Mouse (Mus musculus) gastrocnemius, adult 2 months (tissue): ENCODE measurements around the gene Nrxn1. TPM values are rescaled to one million over a fixed set of nuclear protein-coding genes. Genes with fewer than 3 reads are reported as not detected.

ENCODE experiments used
- DNase-seq: peaks from one replicate; pipeline ENCODE4 v3.0.0; 2022
- H3K27ac ChIP-seq: fragments of 200-600 bp; 2 replicates; pipeline ENCODE4 v1.8.1; 2022; ENCODE audit warnings: mild to moderate bottlenecking
- H3K4me3 ChIP-seq: fragments of 200-600 bp; 2 replicates; pipeline ENCODE4 v1.8.1; 2022; ENCODE audit warnings: mild to moderate bottlenecking, moderate library complexity
- CTCF ChIP-seq: fragments of 200-600 bp; IDR thresholded peaks from 2 replicates; pipeline ENCODE4 v1.8.1; 2022; ENCODE audit warnings: antibody characterized with exemption, mild to moderate bottlenecking, moderate library complexity
- intact Hi-C: fragments of 180-260 bp; cut with DNase I; formaldehyde crosslinking; loops from one replicate; pipeline ENCODE4 v1.15.1; 2025
- total RNA-seq, 2 experiments: library from RNA; stranded (reverse); gene quantifications; 2 replicates each; pipeline ENCODE4 v1.2.3; 2021

Gene Nrxn1
- total RNA-seq, 2 experiments from 2014 or later: 0.26 to 0.73 TPM

DNA sequence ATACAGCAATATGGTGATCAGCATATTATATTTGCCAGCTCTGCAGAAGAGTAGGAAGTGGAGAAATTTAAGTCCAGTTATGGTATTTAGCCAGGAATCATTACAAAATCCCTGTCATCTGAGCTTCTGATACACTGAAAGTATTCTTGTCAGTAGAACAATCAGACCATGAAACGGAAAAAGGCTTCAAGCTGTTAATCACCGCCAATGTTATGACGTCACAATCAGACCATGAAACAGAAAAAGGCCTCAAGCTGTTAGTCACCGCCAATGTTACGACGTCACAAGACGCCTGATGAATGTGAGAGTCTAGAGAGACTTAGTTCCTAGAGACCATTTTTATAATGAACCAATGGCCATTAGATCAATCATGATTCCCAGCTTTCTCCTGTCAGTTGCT lies 59.4 kb downstream of the Nrxn1 start:
- H3K27ac ChIP-seq: no peak overlapping the region
- H3K4me3 ChIP-seq: no peak overlapping the region
- no peak for TF ChIP-seq CTCF
- DNase-seq: no peak
- intact Hi-C loops: no loop called here

DNA sequence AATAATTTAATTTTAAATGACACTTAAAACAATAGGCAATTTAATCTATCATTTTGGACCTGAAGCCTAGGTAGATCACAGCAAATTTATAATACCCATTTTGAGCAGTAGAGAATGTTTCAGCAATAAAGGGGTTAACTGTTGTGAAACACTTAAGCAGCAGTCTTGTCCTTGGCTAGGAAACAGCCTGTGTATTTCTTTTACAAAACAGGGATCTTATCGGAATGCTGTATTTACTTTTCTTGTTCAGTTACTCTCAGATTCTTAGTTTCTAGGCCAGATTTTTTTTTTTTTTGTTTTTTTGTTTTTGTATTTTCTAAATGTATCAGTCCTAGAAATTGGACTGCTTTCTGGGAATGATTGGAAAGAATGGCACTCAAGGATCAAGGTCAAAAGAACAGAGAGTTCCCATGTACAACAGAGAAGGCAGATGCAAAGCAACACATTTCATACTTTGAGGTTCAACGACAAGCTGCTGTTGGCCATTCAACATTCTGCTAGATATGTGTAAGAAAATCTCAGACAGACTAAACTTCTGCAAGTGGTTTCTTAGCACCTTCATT lies 67.7 kb downstream of the Nrxn1 start:
- Histone ChIP-seq H3K4me3 (no peak overlapping the region), H3K27ac (no peak overlapping the region)
- TF ChIP-seq CTCF: no peak
- DNase-seq: no peak
- intact Hi-C loops: no loop called here

DNA sequence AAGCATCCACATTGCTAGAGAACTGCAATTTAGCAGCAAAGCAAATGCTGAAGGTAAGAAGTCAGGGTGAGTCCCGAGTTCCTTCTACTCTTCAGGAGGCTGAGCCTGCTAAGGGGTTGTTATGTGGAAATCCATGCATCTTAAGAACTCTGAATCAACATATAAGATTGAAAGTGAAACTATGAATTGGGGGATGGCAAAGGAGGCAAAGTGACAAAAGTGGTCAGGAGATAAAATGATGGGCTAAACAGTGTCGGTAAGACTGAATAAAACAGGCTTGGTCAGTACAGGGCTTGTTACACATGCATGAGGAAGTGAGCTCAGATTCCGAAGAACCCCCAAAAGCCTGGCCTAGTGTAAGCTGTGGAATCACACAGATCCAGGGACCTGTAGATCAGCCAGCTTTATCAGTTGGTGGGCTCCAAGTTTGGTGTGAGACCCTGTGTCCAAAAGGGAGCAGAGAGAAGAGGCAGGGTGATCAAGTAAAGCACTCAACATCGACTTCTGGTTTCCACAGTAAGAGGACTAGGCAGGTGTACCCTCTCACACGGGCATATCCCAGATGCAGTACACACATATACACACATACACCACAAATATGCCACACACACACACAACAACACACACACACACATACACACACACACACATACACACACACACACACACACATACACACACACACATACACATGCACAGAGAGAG lies 85.3 kb downstream of the Nrxn1 start:
- no peak for DNase-seq
- intact Hi-C loops: no loop called here
- H3K27ac ChIP-seq: no peak overlapping the region
- no peak for TF ChIP-seq CTCF
- H3K4me3 ChIP-seq: no peak overlapping the region

DNA sequence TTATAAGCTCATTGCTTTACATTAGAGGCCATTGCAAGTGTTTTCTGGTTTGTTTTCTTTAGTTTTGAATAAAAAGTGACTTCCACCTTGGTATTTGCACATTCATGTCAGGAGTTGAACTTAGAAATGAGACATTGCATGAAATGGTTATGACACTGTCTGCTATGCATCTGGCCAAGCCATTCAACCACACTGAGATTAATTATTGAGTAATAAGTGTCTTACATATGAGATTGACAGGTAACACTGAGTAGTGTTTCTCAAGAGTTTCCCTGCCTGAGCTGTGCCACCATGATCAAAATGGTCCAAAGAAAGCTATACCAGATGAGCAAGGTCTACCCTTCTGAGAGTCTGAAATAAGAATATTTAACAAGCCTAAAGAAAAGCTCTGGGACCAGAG lies 92.5 kb downstream of the Nrxn1 start:
- no peak for DNase-seq
- Histone ChIP-seq H3K27ac (no peak overlapping the region), H3K4me3 (no peak overlapping the region)
- intact Hi-C loops: no loop called here
- TF ChIP-seq CTCF: no peak

DNA sequence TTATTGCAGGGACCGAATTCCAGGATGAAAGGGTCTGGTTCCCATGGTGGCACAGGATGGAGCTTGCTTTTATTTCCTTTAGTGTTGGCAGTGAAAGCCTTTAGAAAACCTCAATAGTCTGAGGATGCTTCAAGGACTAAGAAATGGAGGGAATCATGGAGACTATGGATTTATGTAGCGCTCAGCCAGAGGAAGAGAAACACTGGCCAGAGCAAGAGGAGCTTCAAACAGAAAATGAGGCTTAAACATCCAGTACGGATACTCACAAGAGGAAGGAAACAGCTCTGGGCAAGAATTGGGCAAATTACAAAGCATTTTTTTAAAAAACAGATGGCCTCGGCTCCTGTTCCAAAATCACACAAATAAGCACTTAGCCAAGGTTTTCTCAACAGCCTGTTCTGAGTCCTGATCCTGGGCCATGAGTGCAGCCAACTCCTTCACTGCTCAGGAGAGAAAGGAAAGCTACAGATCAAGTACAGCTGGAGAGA lies 93.2 kb downstream of the Nrxn1 start:
- intact Hi-C loops: no loop called here
- Histone ChIP-seq H3K4me3 (no peak overlapping the region), H3K27ac (no peak overlapping the region)
- no peak for TF ChIP-seq CTCF
- DNase-seq: peak; percentile 36

DNA sequence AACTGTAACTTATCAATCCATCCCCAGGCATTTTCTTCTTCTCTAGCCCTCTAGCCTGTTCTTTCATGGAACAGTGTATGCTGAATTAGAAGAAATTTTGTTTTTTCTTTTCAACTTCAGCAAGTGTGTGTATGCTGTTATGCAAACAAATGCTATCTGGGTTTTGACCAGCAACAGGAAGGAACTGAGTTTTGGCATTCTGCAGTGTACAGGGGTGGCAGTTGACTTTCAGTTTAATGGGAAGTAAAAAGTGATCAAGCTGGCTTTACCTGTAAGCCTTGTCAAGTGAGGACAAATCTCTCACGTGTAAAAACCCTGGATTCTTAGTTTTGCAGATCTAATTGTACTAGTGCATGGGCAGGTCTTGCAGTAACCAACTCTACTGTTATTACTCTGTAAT lies 95.2 kb downstream of the Nrxn1 start:
- no peak for DNase-seq
- Histone ChIP-seq H3K27ac (no peak overlapping the region), H3K4me3 (no peak overlapping the region)
- intact Hi-C loops: no loop called here
- no peak for TF ChIP-seq CTCF

GRCm38 (mm10) chr17:90995436-90995835 lies 97.4 kb downstream of the Nrxn1 start:
- Histone ChIP-seq H3K27ac (no peak overlapping the region), H3K4me3 (no peak overlapping the region)
- no peak for DNase-seq
- no peak for TF ChIP-seq CTCF
- intact Hi-C loops: no loop called here

- H3K4me3 ChIP-seq: no peak overlapping the region
- no peak for TF ChIP-seq CTCF
- intact Hi-C loops: no loop called here
- H3K27ac ChIP-seq: no peak overlapping the region
- DNase-seq: no peak
Observed at GRCm38 (mm10) chr17:90994247-90994646, 98.6 kb downstream of the Nrxn1 start.

- no peak overlapping the region for H3K4me3 ChIP-seq
- no peak for TF ChIP-seq CTCF
- no peak for DNase-seq
- intact Hi-C loops: no loop called here
- H3K27ac ChIP-seq: no peak overlapping the region
Observed at GRCm38 (mm10) chr17:90990747-90991146, 102.1 kb downstream of the Nrxn1 start.

DNA sequence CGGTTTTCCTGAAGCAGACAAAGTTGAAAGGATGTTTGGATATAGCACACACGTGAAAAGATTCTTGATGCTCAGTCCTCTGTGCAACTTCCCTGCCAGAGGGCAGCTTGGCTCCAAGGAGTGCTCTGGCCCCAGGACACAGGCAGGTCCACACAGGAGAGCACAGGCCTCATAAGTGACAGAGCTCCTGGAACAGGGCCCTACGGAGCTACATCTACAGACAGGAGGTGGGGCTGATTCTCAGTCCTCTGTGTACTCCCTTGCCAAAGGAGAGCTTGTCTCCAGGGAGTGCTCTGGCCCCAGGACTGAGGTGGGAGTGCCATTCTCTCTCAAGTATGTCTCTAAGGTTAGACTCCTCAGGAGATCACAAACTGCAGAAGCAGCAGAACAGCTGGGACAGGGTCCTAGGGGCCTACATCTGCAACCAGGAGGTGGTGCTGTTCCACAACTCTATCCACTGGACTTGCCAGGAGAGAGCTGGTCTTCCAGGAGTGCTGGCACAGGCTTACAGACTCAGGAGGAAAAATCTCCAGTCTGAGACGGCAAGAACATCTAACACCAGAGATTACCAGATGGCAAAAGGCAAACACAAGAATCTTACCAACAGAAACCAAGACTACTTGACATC lies 129.9 kb downstream of the Nrxn1 start:
- no peak overlapping the region for H3K27ac ChIP-seq
- peak; percentile 13 for DNase-seq

DNA sequence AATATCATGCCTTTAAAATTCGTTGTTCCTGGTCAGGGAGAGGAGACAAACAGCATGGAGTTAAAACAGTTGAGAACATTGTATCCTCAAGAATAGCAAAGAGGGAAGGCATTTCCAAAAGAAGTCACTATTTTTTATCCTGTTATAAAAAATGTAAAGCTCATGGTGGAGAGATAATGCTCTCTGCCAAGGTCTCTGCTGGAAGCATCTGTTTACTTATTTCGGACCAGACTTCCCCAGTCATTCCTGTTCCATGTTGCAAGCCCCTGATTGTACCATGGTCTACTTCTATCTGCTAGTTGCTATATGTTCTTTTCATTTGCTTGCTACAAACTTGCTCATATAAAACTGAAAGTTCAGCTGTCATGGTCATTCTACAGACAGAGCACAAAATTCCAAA lies 137.7 kb downstream of the Nrxn1 start:
- intact Hi-C loops: no loop called here
- TF ChIP-seq CTCF: no peak
- no peak overlapping the region for H3K27ac ChIP-seq
- no peak for DNase-seq
- no peak overlapping the region for H3K4me3 ChIP-seq

More for the DNA sequence above, 129.9 kb downstream of the Nrxn1 start:
- no peak overlapping the region for H3K4me3 ChIP-seq
- intact Hi-C loops: no loop called here
- TF ChIP-seq CTCF: peak; percentile 16; the same call in 1 of the 2 replicates

DNA sequence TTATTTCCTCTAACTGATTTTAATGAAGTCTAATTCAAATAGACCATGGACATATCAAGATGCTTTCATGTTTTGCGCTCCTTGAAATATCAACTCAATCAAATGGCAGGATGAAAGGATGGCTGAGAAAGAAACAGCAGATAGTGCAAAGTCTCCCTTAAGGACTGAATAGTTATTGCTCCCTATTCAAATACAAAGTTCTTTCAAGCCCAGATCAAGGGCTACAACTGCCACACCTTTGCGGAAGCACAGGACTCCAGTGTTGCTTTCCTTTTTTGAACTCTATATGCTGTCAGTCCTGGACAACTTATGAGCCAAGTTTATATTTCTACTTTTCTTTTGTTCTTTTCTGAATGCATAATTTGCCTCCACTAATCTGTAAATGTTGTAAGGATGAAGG lies 157.9 kb downstream of the Nrxn1 start:
- intact Hi-C loops: no loop called here
- no peak for TF ChIP-seq CTCF

GRCm38 (mm10) chr17:90913320-90913719 lies 179.6 kb downstream of the Nrxn1 start:
- DNase-seq: no peak
- no peak for TF ChIP-seq CTCF
- intact Hi-C loops: no loop called here
- H3K4me3 ChIP-seq: no peak overlapping the region
- H3K27ac ChIP-seq: no peak overlapping the region

More for the DNA sequence above, 157.9 kb downstream of the Nrxn1 start:
- DNase-seq: no peak
- Histone ChIP-seq H3K27ac (no peak overlapping the region), H3K4me3 (no peak overlapping the region)
